Mouse (Mus musculus) mammary gland, adult 2 months (tissue): Measurements from ENCODE around the gene Spata4. TPM values are rescaled to one million over a fixed set of nuclear protein-coding genes. Genes with fewer than 3 reads are reported as not detected.

Experiments used
- polyA plus RNA-seq: library from polyadenylated mRNA; depleted of rRNA; stranded (reverse); fragments of >200 nt; gene quantifications from 2 replicates; pipeline ENCODE4 v1.2.3, GENCODE M21; 2012; ENCODE audit warnings: low replicate concordance; rRNA removed

The Spata4 gene
- polyA plus RNA-seq: not detected in 2 replicates

DNA sequence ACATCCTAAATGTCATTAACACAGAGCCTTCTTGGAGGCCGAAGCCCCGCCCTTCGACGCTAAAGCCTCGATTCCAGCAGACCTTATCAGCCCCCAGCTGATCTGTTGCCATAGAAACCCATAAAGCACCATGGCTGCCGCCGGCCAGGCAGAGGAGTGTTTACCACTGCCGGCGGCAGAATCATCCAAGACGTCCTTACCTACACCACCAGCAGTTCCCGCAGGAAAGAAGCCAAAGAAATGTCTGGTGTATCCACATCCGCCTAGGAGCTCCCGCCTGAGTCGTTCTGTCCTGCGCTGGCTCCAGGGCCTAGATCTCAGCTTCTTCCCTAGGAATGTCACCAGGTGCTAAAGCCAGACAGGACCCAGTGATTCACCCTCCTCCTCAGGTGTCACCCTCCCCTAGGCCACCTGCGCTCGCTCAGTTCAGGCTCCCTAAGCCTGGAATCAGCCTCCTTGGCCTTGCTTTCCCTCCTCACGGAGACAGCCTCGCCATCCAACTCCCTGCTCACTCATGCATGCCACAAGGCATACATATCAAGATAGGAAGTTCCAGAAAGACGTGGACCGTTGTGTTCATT lies at the start of gene Spata4:
Gene Spata4, plus strand, starts transcription at position 111 of the 581 bp plus-strand sequence.

Other genes starting within 250 kb of the Spata4 start
- gene Asb5, start 71.2 kb upstream of the Spata4 start, polyA plus RNA-seq: 0.55 and 66.7 TPM in 2 replicates
- gene Spcs3, start 70.8 kb upstream of the Spata4 start, polyA plus RNA-seq: 7.1 and 14.3 TPM in 2 replicates